Comparison of ENCODE assay signal across 10 mouse cellular contexts in the genomic region with DNA sequence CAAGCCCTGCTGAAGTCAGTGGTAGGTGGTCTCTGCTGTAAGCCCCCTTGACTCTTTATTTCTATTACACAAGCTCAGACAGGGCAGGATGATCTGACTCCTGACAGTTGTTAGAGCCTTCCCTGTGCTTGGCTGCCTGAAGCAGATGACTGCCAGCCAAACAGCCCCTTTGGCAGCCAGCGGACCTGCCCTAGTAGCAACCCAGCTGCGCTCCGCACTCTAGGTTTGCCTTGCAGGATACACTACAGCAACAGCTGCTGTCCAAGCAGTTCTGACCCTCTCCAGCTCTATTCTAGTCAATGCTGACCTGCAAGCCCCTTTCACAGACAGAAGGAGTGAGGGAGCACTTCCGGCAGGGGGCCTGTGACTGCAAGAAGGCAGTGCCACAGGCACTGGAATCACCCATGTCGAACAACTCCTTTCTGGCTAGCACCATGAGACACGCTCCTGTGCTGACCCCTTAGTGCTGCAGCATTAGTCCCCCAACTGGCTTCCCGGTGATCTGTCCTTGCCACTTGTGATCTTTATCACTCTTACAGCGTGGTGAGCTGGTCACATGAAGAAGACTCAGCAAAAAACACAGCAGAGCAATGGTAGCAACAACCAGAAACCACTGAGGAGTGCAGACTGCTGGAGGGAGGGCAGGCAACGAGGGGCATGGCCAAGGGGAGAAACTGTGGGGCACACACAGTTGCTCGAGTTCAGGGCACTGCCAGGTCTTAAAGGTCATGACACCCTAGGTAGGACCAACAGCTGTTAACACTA. TPM values are rescaled to one million over a fixed set of nuclear protein-coding genes. Genes with fewer than 3 reads are reported as not detected.
A peak's percentile ranks its signal among the peaks of the same experiment; 100 is the strongest.
DNase-seq lines count a peak whose midpoint lies in the region; ATAC-seq and TF ChIP-seq lines count a peak whose summit lies in the region.
"Had no signal": no experiment of that assay in that cellular context is flagged by ENCODE, and none has a peak within 500 bp of the region (broad histone marks: within the 10 kb centered on the region; RNA-seq: fewer than 3 reads in every experiment).

No protein-coding gene starts in this region.

- no peak for TF ChIP-seq CTCF in brain, embryonic 14.5 days (IDR thresholded peaks at IDR 0.05; ENCODE audit: borderline replicate concordance, extremely low read depth, insufficient read depth, insufficient read length)

- no peak overlapping the region for H3K9ac ChIP-seq in liver, embryonic 15.5 days

- no peaks in the 10 kb centered on the region for H3K9me3 ChIP-seq in liver, embryonic 15.5 days (replicated peaks)

- TF ChIP-seq POLR2A in brain, embryonic 14.5 days (IDR thresholded peaks at IDR 0.05; ENCODE audit: borderline replicate concordance, extremely low read depth, insufficient read depth, insufficient read length, poor library complexity, severe bottlenecking): no peak

- 39% methylated on average over 10 of the region's 10 CpGs for WGBS in liver, embryonic 15.5 days (ENCODE audit: insufficient replicate concordance)

- DNase-seq in heart, postnatal 10 days: peak; percentile 43 to 48
- DNase-seq in heart, postnatal 36 days: no peak
- peak; percentile 56 for DNase-seq in 416B (ENCODE audit: low read depth)
- peak; percentile 43 for DNase-seq in brain, embryonic 14.5 days (ENCODE audit: low read depth)
- DNase-seq in urinary bladder, adult 2 months (ENCODE audit: low spot score): no peak
- no peak for DNase-seq in cerebellum, adult 11 months
- DNase-seq: adrenal gland, postnatal 25 days; kidney, adult 18-20 months; right cerebral cortex, postnatal 25 days had no signal

- H3K4me3 ChIP-seq in liver, embryonic 15.5 days (replicated peaks): no peak overlapping the region

- no peaks in the 10 kb centered on the region for H3K36me3 ChIP-seq in liver, embryonic 15.5 days (replicated peaks)

- H3K27ac ChIP-seq in liver, embryonic 15.5 days (replicated peaks): no peak overlapping the region

- intact Hi-C loops in heart, postnatal 10 days (cut with DNase I): no loop called here
- intact Hi-C loops in heart, postnatal 36 days (cut with DNase I): no loop called here

- no peaks in the 10 kb centered on the region for H3K27me3 ChIP-seq in liver, embryonic 15.5 days

- no peak overlapping the region for H3K4me2 ChIP-seq in liver, embryonic 15.5 days

- H3K4me1 ChIP-seq in liver, embryonic 15.5 days (replicated peaks): peaks cover 42% of the 10 kb centered on the region

- ATAC-seq in liver, embryonic 15.5 days (ENCODE audit: insufficient read depth): 0 out of 2 replicates have a peak, but pooled peaks have one; percentile 20

RNA-seq across cellular contexts. Expression of a gene that starts 8.1 kb away (rescaled TPM):
- 10 to 100 TPM; 22.0 to 24.5 TPM for total RNA-seq in heart, postnatal 10 days (2021)
- 10 to 100 TPM; 10.4 to 12.0 TPM for total RNA-seq in heart, postnatal 36 days (2021)
- polyA plus RNA-seq in brain, embryonic 14.5 days (2012; rRNA removed): 36.3 and 52.1 TPM in 2 replicates
- polyA plus RNA-seq in liver, embryonic 15.5 days (2015; fragmentation: Nextera tagmentation; extraction: Ambion mirVana): 12.1 and 14.7 TPM in 2 replicates
- 8.2 and 12.3 TPM in 2 replicates for polyA plus RNA-seq in urinary bladder, adult 2 months (2012; rRNA removed)

Comparison
In these comparisons a context has a peak if more than half of its experiments do, and no peak if none do; other contexts are left out.
1. DNase-seq: peak in heart, postnatal 10 days (2 of 2), 416B (single experiment) and brain, embryonic 14.5 days (single experiment); none in heart, postnatal 36 days (0 of 2), urinary bladder, adult 2 months (single experiment) and cerebellum, adult 11 months (single experiment).